Mouse (Mus musculus) cerebellum, adult 2 months (tissue): ENCODE measurements around the gene Agpat2.

Experiments used
- CTCF ChIP-seq: fragments of 200-500 bp; IDR thresholded peaks from 2 replicates; pipeline ENCODE4 v1.5.1; 2011; ENCODE audit warnings: low read depth, mild to moderate bottlenecking, control low read depth, low read length, moderate library complexity, borderline replicate concordance; ENCODE audit not compliant: insufficient read depth
- POLR2A ChIP-seq: fragments of 200-500 bp; IDR thresholded peaks from 2 replicates; pipeline ENCODE4 v1.6.1; 2011; ENCODE audit warnings: low read length, control low read depth, borderline replicate concordance; ENCODE audit not compliant: insufficient read depth

DNA sequence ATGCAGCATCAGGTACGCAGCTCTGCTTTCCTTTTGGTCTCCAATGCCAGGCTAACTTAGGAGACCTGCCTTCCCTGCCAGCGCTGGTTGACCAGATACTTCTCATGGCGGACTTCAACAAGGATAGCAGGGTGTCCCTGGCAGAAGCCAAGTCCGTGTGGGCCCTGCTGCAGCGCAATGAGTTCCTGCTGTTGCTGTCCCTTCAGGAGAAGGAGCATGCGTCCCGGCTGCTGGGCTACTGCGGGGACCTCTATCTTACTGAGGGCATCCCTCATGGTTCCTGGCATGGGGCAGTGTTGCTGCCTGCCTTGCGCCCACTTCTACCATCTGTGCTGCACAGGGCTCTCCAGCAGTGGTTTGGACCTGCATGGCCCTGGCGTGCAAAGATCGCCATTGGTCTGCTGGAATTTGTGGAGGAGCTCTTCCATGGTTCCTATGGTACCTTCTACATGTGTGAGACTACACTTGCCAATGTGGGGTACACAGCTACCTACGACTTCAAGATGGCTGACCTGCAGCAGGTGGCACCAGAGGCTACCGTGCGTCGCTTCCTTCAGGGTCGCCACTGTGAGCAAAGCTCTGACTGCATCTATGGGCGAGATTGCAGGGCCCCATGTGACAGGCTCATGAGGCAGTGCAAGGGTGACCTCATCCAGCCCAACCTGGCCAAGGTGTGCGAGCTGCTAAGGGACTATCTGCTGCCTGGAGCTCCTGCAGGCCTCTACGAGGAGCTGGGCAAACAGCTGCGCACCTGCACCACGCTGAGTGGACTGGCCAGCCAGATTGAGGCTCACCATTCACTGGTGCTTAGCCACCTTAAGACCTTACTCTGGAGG is 31.5 kb upstream of the Agpat2 start:
- TF ChIP-seq CTCF (no peak), POLR2A (no peak)
